Mouse (Mus musculus): Measurements from ENCODE around the gene Olfr619.

Gene Olfr619

DNA sequence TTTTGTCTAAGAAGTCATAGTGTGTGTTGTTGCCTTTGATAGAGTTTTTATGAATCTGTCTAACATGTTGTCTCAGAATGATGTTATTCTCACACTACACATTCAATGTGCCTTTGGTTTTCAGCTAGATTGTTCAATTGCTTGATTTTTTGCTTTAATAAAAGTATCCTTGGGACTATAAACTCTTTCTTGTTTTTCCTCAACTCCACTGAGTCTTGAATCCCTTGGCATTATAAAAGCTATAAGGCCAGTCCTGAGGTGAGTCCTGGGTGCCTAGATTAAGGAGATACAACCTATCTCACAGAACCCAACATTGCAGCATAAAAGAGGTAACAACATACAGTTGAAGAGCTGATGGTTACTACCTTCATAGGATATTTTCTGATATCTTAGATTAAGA is at the start of gene Olfr619:
TSS of gene Olfr619 (plus strand) at position 301 of the 400 bp plus-strand sequence.
- no peak for DNase-seq (ENCODE audit: low spot score)

DNA sequence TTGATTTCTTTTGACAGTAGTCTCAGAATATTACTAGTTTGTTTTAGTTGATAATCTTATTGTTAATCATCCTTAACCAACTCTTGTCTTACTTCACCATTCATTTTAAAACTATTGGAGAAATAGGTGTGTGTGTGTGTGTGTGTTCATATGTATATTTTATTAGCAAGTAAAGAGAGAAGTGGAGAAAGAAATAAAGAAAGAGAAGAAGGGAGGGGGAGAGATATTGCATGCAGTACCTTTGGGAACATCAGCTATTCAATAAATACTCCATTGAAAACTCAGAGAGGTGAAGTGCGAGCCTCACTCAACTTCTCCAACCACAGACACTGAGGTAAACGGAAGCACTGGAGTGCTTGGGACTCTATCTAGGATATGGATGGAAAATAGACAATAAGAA is 44.6 kb upstream of the Olfr619 start, which contains the start of gene Olfr615:
TSS of gene Olfr615 (plus strand) at position 301 of the 400 bp plus-strand sequence.
- no peak for DNase-seq (ENCODE audit: low spot score)

DNA sequence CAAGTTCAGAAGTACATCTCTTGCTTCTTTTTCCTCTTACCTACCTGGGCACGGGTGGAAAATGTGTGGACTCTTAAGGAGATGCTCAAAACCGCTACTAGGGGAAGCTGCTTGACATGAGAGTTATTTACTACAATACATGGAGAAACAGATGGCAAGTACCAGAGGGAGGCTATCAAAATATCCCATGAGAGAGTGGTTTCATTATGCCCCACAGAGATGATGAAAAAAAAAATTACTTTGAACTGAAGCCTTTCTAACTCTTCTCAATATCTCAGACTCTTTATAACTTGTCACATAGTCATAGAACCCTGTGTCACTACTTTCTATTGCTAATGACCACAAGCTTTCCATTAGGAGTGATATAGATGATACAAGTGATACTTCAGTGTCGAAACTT is 31.3 kb upstream of the Olfr619 start, which contains the start of gene Olfr616:
TSS of gene Olfr616 (minus strand) at position 101 of the 400 bp plus-strand sequence.
- no peak for DNase-seq (ENCODE audit: low spot score)

- DNase-seq (ENCODE audit: low spot score), result no peak
These were observed 27.6 kb upstream of the Olfr619 start, which contains the start of gene Olfr617 for GRCm38 (mm10) chr7:103572761-103573160. TSS of gene Olfr617 (plus strand) at chr7:103573061.

- no peak for DNase-seq (ENCODE audit: low spot score)
These were observed 10.6 kb upstream of the Olfr619 start, which contains the start of gene Olfr618 for GRCm38 (mm10) chr7:103589803-103590202. TSS of gene Olfr618 (plus strand) at chr7:103590103.

- DNase-seq (ENCODE audit: low spot score), result no peak
These were observed 7.0 kb downstream of the Olfr619 start for GRCm38 (mm10) chr7:103607425-103607824.

- no peak for DNase-seq (ENCODE audit: low spot score)
These were observed 12.1 kb downstream of the Olfr619 start, which contains the start of gene Olfr620 for GRCm38 (mm10) chr7:103612434-103612833. TSS of gene Olfr620 (minus strand) at chr7:103612534.

DNA sequence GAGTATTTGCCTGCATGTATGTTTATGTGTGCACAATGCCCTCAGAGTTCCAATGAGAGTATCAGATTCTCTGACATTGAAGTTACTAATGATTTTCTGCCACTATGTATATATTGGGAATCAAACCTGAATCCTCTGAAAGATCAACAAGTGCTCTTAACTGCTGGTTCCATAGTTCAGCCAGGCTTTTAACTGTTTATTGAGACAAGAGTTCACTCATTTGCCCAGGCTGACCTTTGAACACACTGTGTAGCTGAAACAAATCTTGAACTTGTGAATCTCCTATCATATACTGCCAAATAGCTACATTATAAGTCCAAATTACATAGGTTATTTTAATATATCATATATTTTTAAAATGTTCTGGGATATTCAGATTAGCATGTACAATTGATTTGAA is 36.4 kb downstream of the Olfr619 start:
- no peak for DNase-seq (ENCODE audit: low spot score)

DNA sequence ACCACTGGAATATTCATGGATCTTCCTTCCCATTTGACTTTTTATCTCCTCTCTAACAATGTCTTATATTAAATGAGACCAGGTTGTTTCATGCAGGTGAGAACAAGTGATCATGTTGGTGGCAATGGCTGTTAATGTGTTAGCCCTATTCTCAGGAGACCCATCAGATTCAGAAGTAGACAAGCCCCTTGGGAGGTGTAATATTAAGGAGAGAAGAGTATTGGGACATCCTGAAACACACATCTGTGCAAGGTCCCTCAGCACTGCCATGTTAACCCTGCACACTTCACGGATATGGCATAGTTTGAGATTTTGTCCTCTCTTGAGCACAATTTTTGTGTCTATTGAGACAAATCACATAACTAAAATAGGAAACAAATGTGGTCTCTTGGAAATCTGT is 42.2 kb downstream of the Olfr619 start, which contains the start of gene Olfr622:
TSS of gene Olfr622 (minus strand) at position 101 of the 400 bp plus-strand sequence.
- DNase-seq (ENCODE audit: low spot score), result no peak

- no peak for DNase-seq (ENCODE audit: low spot score)
These were observed 43.7 kb downstream of the Olfr619 start for GRCm38 (mm10) chr7:103644070-103644469.

Measured in ovary, postnatal 14 days (tissue).